Mouse (Mus musculus) midbrain, embryonic 10.5 days (tissue): ENCODE results near the gene Mzt1. TPM values are rescaled to one million over a fixed set of nuclear protein-coding genes. Genes with fewer than 3 reads are reported as not detected.
"Not testable (repeated sequence)": the region's sequence is repeated elsewhere in the genome, so short reads cannot be mapped to it uniquely, and the experiment has no call there.

ENCODE experiments used
- DNase-seq: peaks from one replicate; pipeline ENCODE4 v3.0.0-alpha.2; 2017; ENCODE audit warnings: low spot score
- H3K27ac ChIP-seq: fragments of 300-500 bp; sonication (generic); replicated peaks from 2 replicates; pipeline ENCODE4 v1.5.1; 2016; ENCODE audit warnings: mild to moderate bottlenecking
- H3K27me3 ChIP-seq: fragments of 300-500 bp; sonication (generic); 2 replicates; pipeline ENCODE4 v1.6.1; 2016; ENCODE audit warnings: low read depth, mild to moderate bottlenecking; ENCODE audit not compliant: poor library complexity, severe bottlenecking
- H3K36me3 ChIP-seq: fragments of 300-500 bp; sonication (generic); 2 replicates; pipeline ENCODE4 v1.6.1; 2016; ENCODE audit warnings: mild to moderate bottlenecking, moderate library complexity
- H3K4me1 ChIP-seq: fragments of 300-500 bp; sonication (generic); 2 replicates; pipeline ENCODE4 v1.6.1; 2016
- H3K4me3 ChIP-seq: fragments of 300-500 bp; sonication (generic); 2 replicates; pipeline ENCODE4 v1.5.1; 2016; ENCODE audit warnings: mild to moderate bottlenecking, moderate library complexity
- H3K9me3 ChIP-seq: fragments of 300-500 bp; sonication (generic); replicated peaks from 2 replicates; pipeline ENCODE4 v1.6.1; 2016; ENCODE audit warnings: mild to moderate bottlenecking
- WGBS: fragments of 180-500 bp; shearing (Covaris S2); methylation state at CpG from one replicate; pipeline ENCODE4 v1.1.7; 2016; 5-methylcytosine and 5-hydroxymethylcytosine counted together
- polyA plus RNA-seq: library from polyadenylated mRNA; unstranded; fragments of >200 nt; fragmentation: Nextera tagmentation; extraction: Ambion mirVana; gene quantifications from 2 replicates; pipeline ENCODE4 v1.2.1, GENCODE M21; 2016

Mzt1 gene
- polyA plus RNA-seq, 1 experiment from 2014 or later, result 107 TPM

- not testable (repeated sequence) for H3K27me3 ChIP-seq, H3K9me3 ChIP-seq, H3K27ac ChIP-seq, H3K4me3 ChIP-seq, DNase-seq
- 65% methylated on average over 5 of the region's 5 CpGs for WGBS
- Histone ChIP-seq H3K4me1 (peaks cover 22% of the 10 kb centered on the region), H3K36me3 (peaks cover 42% of the 10 kb centered on the region)
Measured at GRCm38 (mm10) chr14:99039308-99039707, 6.6 kb downstream of the Mzt1 start.

- no peaks in the 10 kb centered on the region for H3K27me3 ChIP-seq
- peaks cover 54% of the 10 kb centered on the region for H3K36me3 ChIP-seq
- H3K4me1 ChIP-seq, result peaks cover 11% of the 10 kb centered on the region
- WGBS, result 93% methylated on average over 2 of the region's 2 CpGs
- no peak for DNase-seq
- H3K27ac ChIP-seq, result no peak overlapping the region
- H3K9me3 ChIP-seq, result no peaks in the 10 kb centered on the region
- H3K4me3 ChIP-seq, result no peak overlapping the region
Measured at GRCm38 (mm10) chr14:99037703-99038102, 8.2 kb downstream of the Mzt1 start.

GRCm38 (mm10) chr14:99036039-99036438 lies 9.9 kb downstream of the Mzt1 start:
- Histone ChIP-seq H3K9me3 (no peaks in the 10 kb centered on the region), H3K27me3 (no peaks in the 10 kb centered on the region), H3K4me1 (peaks cover under 1% of the 10 kb centered on the region; the same call in 1 of the 2 replicates), H3K4me3 (no peak overlapping the region), H3K36me3 (peaks cover 63% of the 10 kb centered on the region), H3K27ac (no peak overlapping the region)
- DNase-seq, result no peak
- 91% methylated on average over 4 of the region's 4 CpGs for WGBS

GRCm38 (mm10) chr14:99034851-99035250 lies 11.1 kb downstream of the Mzt1 start:
- H3K27me3 ChIP-seq, DNase-seq, H3K9me3 ChIP-seq, H3K27ac ChIP-seq, H3K4me3 ChIP-seq, H3K4me1 ChIP-seq: not testable (repeated sequence)
- WGBS, result 96% methylated on average over 8 of the region's 8 CpGs
- peaks cover 63% of the 10 kb centered on the region for H3K36me3 ChIP-seq

GRCm38 (mm10) chr14:99032596-99032995 lies 13.3 kb downstream of the Mzt1 start:
- H3K27ac ChIP-seq, result no peak overlapping the region
- H3K9me3 ChIP-seq, result no peaks in the 10 kb centered on the region
- DNase-seq, result no peak
- no peak overlapping the region for H3K4me3 ChIP-seq
- H3K36me3 ChIP-seq, result peaks cover 42% of the 10 kb centered on the region
- H3K27me3 ChIP-seq, result no peaks in the 10 kb centered on the region
- 87% methylated on average over 5 of the region's 5 CpGs for WGBS
- peaks cover 3% of the 10 kb centered on the region; the same call in 1 of the 2 replicates for H3K4me1 ChIP-seq

- WGBS, result 94% methylated on average over 5 of the region's 5 CpGs
- Histone ChIP-seq H3K27me3 (no peaks in the 10 kb centered on the region), H3K27ac (no peak overlapping the region), H3K36me3 (peaks cover 38% of the 10 kb centered on the region), H3K4me3 (no peak overlapping the region), H3K4me1 (peaks cover 3% of the 10 kb centered on the region; the same call in 1 of the 2 replicates), H3K9me3 (no peaks in the 10 kb centered on the region)
- no peak for DNase-seq
Measured at GRCm38 (mm10) chr14:99031337-99031873, 14.5 kb downstream of the Mzt1 start.

GRCm38 (mm10) chr14:99029987-99030386 lies 15.9 kb downstream of the Mzt1 start:
- no peaks in the 10 kb centered on the region for H3K27me3 ChIP-seq
- peaks cover 3% of the 10 kb centered on the region; the same call in 1 of the 2 replicates for H3K4me1 ChIP-seq
- peaks cover 23% of the 10 kb centered on the region for H3K36me3 ChIP-seq
- no peak for DNase-seq
- no peaks in the 10 kb centered on the region for H3K9me3 ChIP-seq
- no peak overlapping the region for H3K27ac ChIP-seq
- no peak overlapping the region for H3K4me3 ChIP-seq
- WGBS, result 92% methylated on average over 5 of the region's 5 CpGs

- Histone ChIP-seq H3K36me3 (no peaks in the 10 kb centered on the region), H3K27me3 (no peaks in the 10 kb centered on the region), H3K27ac (0 out of 2 replicates have a peak overlapping the region, but pooled peaks have one; percentile 4), H3K4me1 (peaks cover 3% of the 10 kb centered on the region; the same call in 1 of the 2 replicates), H3K4me3 (peak overlapping the region; percentile 34; the same call in 1 of the 2 replicates), H3K9me3 (no peaks in the 10 kb centered on the region)
- 55% methylated on average over 12 of the region's 12 CpGs for WGBS
- DNase-seq, result no peak
Measured at GRCm38 (mm10) chr14:99022346-99023086, 23.4 kb downstream of the Mzt1 start.

- DNase-seq, result no peak
- WGBS, result 77% methylated on average over 10 of the region's 10 CpGs
- Histone ChIP-seq H3K4me3 (no peak overlapping the region), H3K9me3 (no peaks in the 10 kb centered on the region), H3K36me3 (no peaks in the 10 kb centered on the region), H3K27ac (no peak overlapping the region), H3K4me1 (peaks cover 3% of the 10 kb centered on the region; the same call in 1 of the 2 replicates), H3K27me3 (no peaks in the 10 kb centered on the region)
Measured at GRCm38 (mm10) chr14:99019136-99019808, 26.7 kb downstream of the Mzt1 start.

GRCm38 (mm10) chr14:99018691-99019090 lies 27.2 kb downstream of the Mzt1 start:
- 90% methylated on average over 7 of the region's 7 CpGs for WGBS
- no peaks in the 10 kb centered on the region for H3K27me3 ChIP-seq

GRCm38 (mm10) chr14:99010920-99011313 lies 35.0 kb downstream of the Mzt1 start:
- whole genome bisulfite sequencing, result 77% methylated on average over 2 of the region's 2 CpGs
- H3K36me3 ChIP-seq, result no peaks in the 10 kb centered on the region
- DNase-seq, result no peak

More at GRCm38 (mm10) chr14:99018691-99019090, 27.2 kb downstream of the Mzt1 start:
- H3K27ac ChIP-seq, result no peak overlapping the region
- no peak for DNase-seq
- no peaks in the 10 kb centered on the region for H3K9me3 ChIP-seq
- H3K36me3 ChIP-seq, result no peaks in the 10 kb centered on the region
- peaks cover 3% of the 10 kb centered on the region; the same call in 1 of the 2 replicates for H3K4me1 ChIP-seq
- no peak overlapping the region for H3K4me3 ChIP-seq

GRCm38 (mm10) chr14:99010224-99010919 lies 35.6 kb downstream of the Mzt1 start:
- Histone ChIP-seq H3K4me3 (no peak overlapping the region), H3K27me3 (no peaks in the 10 kb centered on the region), H3K4me1 (no peaks in the 10 kb centered on the region), H3K27ac (no peak overlapping the region), H3K9me3 (no peaks in the 10 kb centered on the region), H3K36me3 (no peaks in the 10 kb centered on the region)
- no peak for DNase-seq
- WGBS, result 89% methylated on average over 8 of the region's 8 CpGs

More at GRCm38 (mm10) chr14:99010920-99011313, 35.0 kb downstream of the Mzt1 start:
- Histone ChIP-seq H3K4me3 (no peak overlapping the region), H3K27ac (no peak overlapping the region), H3K9me3 (no peaks in the 10 kb centered on the region), H3K4me1 (no peaks in the 10 kb centered on the region), H3K27me3 (no peaks in the 10 kb centered on the region)
